Mouse (Mus musculus): ENCODE measurements around the gene Pcgf5. TPM values are rescaled to one million over a fixed set of nuclear protein-coding genes. Genes with fewer than 3 reads are reported as not detected.

The Pcgf5 gene
- polyA plus RNA-seq, 1 experiment from 2014 or later = 7.4 TPM

DNA sequence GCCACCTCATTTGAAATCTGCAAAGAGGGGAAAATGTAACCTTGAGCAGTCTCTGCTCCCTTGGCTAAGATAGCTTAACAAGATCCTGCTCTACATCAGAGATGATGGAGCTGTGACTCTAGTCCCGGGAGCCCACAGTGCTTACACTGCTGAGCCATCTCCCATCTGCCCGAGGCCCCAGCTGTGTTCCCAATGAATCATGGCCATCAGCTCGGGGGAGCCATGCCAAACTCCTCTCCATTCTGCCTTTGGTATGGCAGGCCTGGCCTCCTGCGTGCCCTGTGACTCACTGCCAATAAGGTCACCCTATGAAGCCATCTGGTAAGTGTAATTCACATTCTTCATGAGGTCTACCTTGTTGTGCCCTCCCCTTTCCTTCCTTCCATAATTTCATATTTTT lies 149.0 kb downstream of the Pcgf5 start:
- Histone ChIP-seq H3K4me2 (no peak overlapping the region), H3K27me3 (no peaks in the 10 kb centered on the region), H3K27ac (no peak overlapping the region), H3K9ac (no peak overlapping the region), H3K9me3 (no peaks in the 10 kb centered on the region), H3K4me1 (no peaks in the 10 kb centered on the region), H3K4me3 (no peak overlapping the region), H3K36me3 (no peaks in the 10 kb centered on the region)
- WGBS = 80% methylated on average over 4 of the region's 4 CpGs
- ATAC-seq (ENCODE audit: insufficient number of reproducible peaks, insufficient read depth, low FRiP score, low TSS enrichment, low read depth) = no peak

DNA sequence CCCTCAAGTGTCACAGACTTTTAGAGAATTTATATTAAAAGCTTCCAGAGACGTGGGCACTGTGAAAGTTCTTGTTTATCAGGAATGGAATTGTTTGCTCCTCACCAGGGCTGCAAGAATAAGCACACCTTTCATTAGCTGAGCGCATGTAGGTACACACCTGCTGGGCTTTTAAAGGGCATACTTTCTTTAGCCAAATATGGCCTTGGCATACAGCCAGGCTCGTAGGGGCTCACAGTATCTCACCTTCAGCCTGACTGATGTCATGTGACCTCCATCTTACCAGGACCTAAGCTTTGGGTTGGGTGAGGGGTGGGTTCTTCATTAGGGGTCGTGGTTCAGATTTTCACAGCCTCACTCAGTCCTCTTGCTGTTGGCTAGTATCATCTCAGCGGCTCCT lies 149.6 kb downstream of the Pcgf5 start:
- H3K4me2 ChIP-seq = no peak overlapping the region
- H3K36me3 ChIP-seq = no peaks in the 10 kb centered on the region
- no peaks in the 10 kb centered on the region for H3K9me3 ChIP-seq
- no peak overlapping the region for H3K9ac ChIP-seq
- H3K27me3 ChIP-seq = no peaks in the 10 kb centered on the region
- no peak overlapping the region for H3K4me3 ChIP-seq
- no peak overlapping the region for H3K27ac ChIP-seq
- 77% methylated on average over 5 of the region's 5 CpGs for WGBS
- no peak for ATAC-seq (ENCODE audit: insufficient number of reproducible peaks, insufficient read depth, low FRiP score, low TSS enrichment, low read depth)
- no peaks in the 10 kb centered on the region for H3K4me1 ChIP-seq

DNA sequence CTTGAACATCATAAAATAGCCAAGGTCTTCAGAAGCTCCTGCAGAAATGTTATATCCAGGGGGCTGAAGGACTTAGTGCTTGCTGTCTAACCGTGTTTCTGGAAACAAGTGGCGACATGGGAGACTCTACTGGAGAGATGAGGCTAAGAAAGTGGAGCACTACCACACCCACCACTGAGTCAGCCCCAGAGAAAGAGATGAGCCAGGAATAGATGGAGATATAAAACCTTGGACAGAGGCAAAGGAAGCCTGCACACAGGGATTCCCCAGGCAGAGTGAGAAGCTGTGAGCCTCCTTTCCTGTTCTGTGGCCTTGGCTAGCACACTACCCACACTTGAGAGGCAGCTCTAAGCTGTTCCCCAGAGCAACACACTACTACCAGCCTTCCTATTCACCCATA lies 156.6 kb downstream of the Pcgf5 start:
- Histone ChIP-seq H3K27ac (no peak overlapping the region), H3K36me3 (no peaks in the 10 kb centered on the region), H3K4me3 (no peak overlapping the region), H3K9me3 (no peaks in the 10 kb centered on the region), H3K27me3 (no peaks in the 10 kb centered on the region), H3K4me1 (no peaks in the 10 kb centered on the region), H3K9ac (no peak overlapping the region), H3K4me2 (no peak overlapping the region)
- WGBS = 88% methylated on average over 2 of the region's 2 CpGs
- ATAC-seq (ENCODE audit: insufficient number of reproducible peaks, insufficient read depth, low FRiP score, low TSS enrichment, low read depth) = no peak

Other genes with a start within 250 kb of the Pcgf5 start
- 0.51 and 1.5 TPM in 2 replicates for gene Ankrd1, start 228.2 kb upstream of the Pcgf5 start, polyA plus RNA-seq (2015; fragmentation: Nextera tagmentation; extraction: Ambion mirVana)
- 2.5 and 3.9 TPM in 2 replicates for gene Hectd2, start 206.3 kb downstream of the Pcgf5 start, polyA plus RNA-seq (2015; fragmentation: Nextera tagmentation; extraction: Ambion mirVana)